Mouse (Mus musculus) heart, embryonic 14.5 days (tissue): ENCODE data around the gene Parn. TPM values are rescaled to one million over a fixed set of nuclear protein-coding genes. Genes with fewer than 3 reads are reported as not detected.
"Not testable (repeated sequence)": the region's sequence is repeated elsewhere in the genome, so short reads cannot be mapped to it uniquely, and the experiment has no call there.

ENCODE experiments used
- ATAC-seq: fragments of 200-750 bp; cut with Nextera tagmentation; 2 replicates; pipeline ENCODE4 v1.8.0; 2017; ENCODE audit warnings: low read depth, moderate TSS enrichment; ENCODE audit not compliant: insufficient number of reproducible peaks, insufficient read depth, low FRiP score
- H3K27ac ChIP-seq, 2 experiments: fragments of 200-500 bp in 1 of 2; fragments of 300-500 bp in 1 of 2; sonication (generic) in 1 of 2; replicated peaks in 1 of 2; 2 replicates each; pipeline ENCODE4 v1.5.1; 2012 to 2014; ENCODE audit warnings: low read depth in 2 of 2, low read length in 2 of 2, control low read depth in 1 of 2, mild to moderate bottlenecking in 1 of 2, mixed read lengths in 1 of 2; ENCODE audit not compliant: control insufficient read depth in 1 of 2, insufficient read depth in 1 of 2
- H3K27me3 ChIP-seq: fragments of 300-500 bp; sonication (generic); 2 replicates; pipeline ENCODE4 v1.6.1; 2014; ENCODE audit warnings: mild to moderate bottlenecking, low read length, control low read depth; ENCODE audit not compliant: control insufficient read depth, insufficient read depth
- H3K36me3 ChIP-seq: fragments of 300-500 bp; sonication (generic); 2 replicates; pipeline ENCODE4 v1.6.1; 2014; ENCODE audit warnings: mild to moderate bottlenecking, control low read depth, low read length, mixed read lengths; ENCODE audit not compliant: control insufficient read depth, insufficient read depth
- H3K4me1 ChIP-seq, 2 experiments: fragments of 200-500 bp in 1 of 2; fragments of 300-500 bp in 1 of 2; sonication (generic) in 1 of 2; 2 replicates each; pipeline ENCODE4 v1.6.1; 2012 to 2014; ENCODE audit warnings: low read length in 2 of 2, control low read depth in 1 of 2, mixed read lengths in 1 of 2; ENCODE audit not compliant: control insufficient read depth in 2 of 2, insufficient read depth in 2 of 2
- H3K4me2 ChIP-seq: fragments of 300-500 bp; sonication (generic); 2 replicates; pipeline ENCODE4 v1.6.1; 2014; ENCODE audit warnings: mild to moderate bottlenecking, low read length
- H3K4me3 ChIP-seq, 2 experiments: fragments of 200-500 bp in 1 of 2; fragments of 300-500 bp in 1 of 2; sonication (generic) in 1 of 2; 2 replicates each; pipeline ENCODE4 v1.5.1; 2012 to 2014; ENCODE audit warnings: low read length in 2 of 2, mild to moderate bottlenecking in 2 of 2, control low read depth in 1 of 2, low read depth in 1 of 2, moderate library complexity in 1 of 2; ENCODE audit not compliant: control insufficient read depth in 1 of 2, insufficient read depth in 1 of 2
- H3K9ac ChIP-seq: fragments of 300-500 bp; sonication (generic); 2 replicates; pipeline ENCODE4 v1.6.1; 2014; ENCODE audit warnings: mild to moderate bottlenecking, low read length
- H3K9me3 ChIP-seq: fragments of 300-500 bp; sonication (generic); 2 replicates; pipeline ENCODE4 v1.6.1; 2016; ENCODE audit warnings: low read length, control low read depth; ENCODE audit not compliant: control insufficient read depth
- WGBS: fragments of 180-500 bp; shearing (Covaris S2); extraction: QIAGEN DNeasy Blood & Tissue Kit; methylation state at CpG from one replicate; pipeline ENCODE4 v1.1.7; 2014; 5-methylcytosine and 5-hydroxymethylcytosine counted together
- polyA plus RNA-seq: library from polyadenylated mRNA; unstranded; fragments of >200 nt; fragmentation: Nextera tagmentation; extraction: Ambion mirVana; gene quantifications from 2 replicates; pipeline ENCODE4 v1.2.1, GENCODE M21; 2014

The Parn gene
- polyA plus RNA-seq, 1 experiment from 2014 or later: 28.2 TPM

DNA sequence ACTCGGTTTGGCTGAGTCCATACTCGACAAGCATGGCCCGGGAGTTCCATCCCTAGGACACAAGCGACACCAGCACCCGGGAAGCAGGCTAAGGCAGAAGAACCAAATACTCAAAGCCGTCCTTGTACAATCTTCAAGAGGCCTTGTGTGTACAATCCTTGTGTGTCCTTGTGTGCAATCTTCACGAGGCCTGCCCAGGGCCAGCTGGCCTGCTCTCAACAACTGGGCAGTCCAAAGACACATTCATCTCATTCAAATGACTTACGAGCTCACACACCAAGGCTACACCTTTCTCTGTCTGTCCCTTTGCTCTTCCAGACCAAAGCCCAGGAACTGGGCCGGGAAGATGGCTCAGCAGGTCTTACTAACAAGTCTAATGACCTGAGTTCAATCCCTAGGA lies 7.2 kb downstream of the Parn start:
- Histone ChIP-seq H3K9ac (no peak overlapping the region), H3K4me2 (no peak overlapping the region), H3K4me3 (no peak overlapping the region), H3K27ac (no peak overlapping the region), H3K4me1 (no peaks in the 10 kb centered on the region), H3K9me3 (no peaks in the 10 kb centered on the region), H3K27me3 (no peaks in the 10 kb centered on the region), H3K36me3 (peaks cover 73% of the 10 kb centered on the region)
- 91% methylated on average over 9 of the region's 9 CpGs for WGBS
- ATAC-seq: no peak

DNA sequence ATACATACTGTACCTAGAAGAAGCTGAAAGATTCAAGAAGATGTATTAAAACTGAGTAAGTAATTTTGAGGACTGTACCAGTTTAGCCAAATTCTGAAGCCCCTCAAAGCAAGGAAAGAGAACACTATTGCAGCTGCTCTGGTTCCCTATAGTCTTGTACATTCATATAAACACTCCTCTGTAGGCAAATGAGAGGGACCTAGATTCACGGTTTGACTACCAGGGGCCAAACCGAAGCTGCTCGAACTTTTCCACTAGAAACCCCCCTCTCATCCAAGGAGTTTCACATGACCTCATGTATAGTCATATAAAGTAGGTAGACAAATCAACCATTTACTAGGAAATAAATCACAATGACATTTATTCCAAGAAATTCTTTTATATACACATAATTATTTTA lies 9.1 kb downstream of the Parn start:
- Histone ChIP-seq H3K36me3 (peaks cover 71% of the 10 kb centered on the region), H3K27me3 (no peaks in the 10 kb centered on the region)
- WGBS: 81% methylated on average over 3 of the region's 3 CpGs

DNA sequence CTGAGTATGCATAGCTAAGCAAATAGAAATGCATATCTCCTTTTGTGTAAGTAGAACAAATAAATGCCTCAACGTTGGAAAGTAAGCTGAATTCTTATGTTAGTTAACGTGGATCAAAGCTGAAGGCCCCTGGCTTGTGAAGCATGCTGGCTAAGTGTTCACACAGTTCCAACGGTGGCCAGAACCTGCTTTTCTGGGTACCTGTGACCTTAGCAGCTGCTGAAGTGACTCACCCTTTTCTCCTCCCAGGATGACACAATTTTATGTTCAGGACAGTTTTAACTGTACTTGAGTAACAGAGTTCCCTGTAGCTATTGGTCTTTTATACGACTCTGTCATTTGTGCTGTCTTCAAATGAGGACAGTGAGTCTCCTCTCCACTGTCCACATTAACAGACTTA lies 22.0 kb downstream of the Parn start:
- H3K36me3 ChIP-seq: peaks cover 65% of the 10 kb centered on the region

More for the DNA sequence above, 9.1 kb downstream of the Parn start:
- H3K9me3 ChIP-seq: no peaks in the 10 kb centered on the region
- no peak overlapping the region for H3K4me3 ChIP-seq
- no peak overlapping the region for H3K4me2 ChIP-seq
- no peaks in the 10 kb centered on the region for H3K4me1 ChIP-seq
- ATAC-seq: no peak
- H3K27ac ChIP-seq: no peak overlapping the region
- H3K9ac ChIP-seq: no peak overlapping the region

DNA sequence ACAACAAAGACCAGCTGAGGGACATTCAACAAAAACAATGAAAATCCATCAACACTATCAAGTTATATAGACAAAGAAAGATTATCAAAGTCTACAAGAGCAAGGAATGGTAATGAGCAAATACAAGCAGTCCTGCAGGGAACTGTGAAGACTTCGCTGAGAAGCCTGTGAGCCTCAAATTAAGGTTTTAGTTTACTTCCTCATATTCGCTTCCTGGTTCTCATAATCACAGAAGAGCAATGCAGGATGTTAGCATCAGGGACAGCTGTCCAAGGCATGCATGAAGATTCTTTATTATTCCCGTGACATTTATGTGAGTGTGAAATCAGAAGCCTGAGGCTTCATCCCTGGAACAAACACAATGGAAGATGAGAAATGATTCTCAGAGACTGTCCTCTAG lies 23.5 kb downstream of the Parn start:
- H3K4me1 ChIP-seq: no peaks in the 10 kb centered on the region
- no peak for ATAC-seq
- no peak overlapping the region for H3K4me2 ChIP-seq
- no peak overlapping the region for H3K27ac ChIP-seq
- H3K4me3 ChIP-seq: no peak overlapping the region
- no peaks in the 10 kb centered on the region for H3K27me3 ChIP-seq
- no peak overlapping the region for H3K9ac ChIP-seq
- H3K36me3 ChIP-seq: peaks cover 55% of the 10 kb centered on the region
- no peaks in the 10 kb centered on the region for H3K9me3 ChIP-seq
- WGBS: 89% methylated on average over 3 of the region's 3 CpGs

More for the DNA sequence above, 22.0 kb downstream of the Parn start:
- Histone ChIP-seq H3K4me1 (no peaks in the 10 kb centered on the region), H3K27ac (no peak overlapping the region), H3K27me3 (no peaks in the 10 kb centered on the region), H3K4me2 (no peak overlapping the region), H3K9me3 (no peaks in the 10 kb centered on the region), H3K9ac (no peak overlapping the region), H3K4me3 (no peak overlapping the region)
- 85% methylated on average over 4 of the region's 4 CpGs for WGBS
- no peak for ATAC-seq

DNA sequence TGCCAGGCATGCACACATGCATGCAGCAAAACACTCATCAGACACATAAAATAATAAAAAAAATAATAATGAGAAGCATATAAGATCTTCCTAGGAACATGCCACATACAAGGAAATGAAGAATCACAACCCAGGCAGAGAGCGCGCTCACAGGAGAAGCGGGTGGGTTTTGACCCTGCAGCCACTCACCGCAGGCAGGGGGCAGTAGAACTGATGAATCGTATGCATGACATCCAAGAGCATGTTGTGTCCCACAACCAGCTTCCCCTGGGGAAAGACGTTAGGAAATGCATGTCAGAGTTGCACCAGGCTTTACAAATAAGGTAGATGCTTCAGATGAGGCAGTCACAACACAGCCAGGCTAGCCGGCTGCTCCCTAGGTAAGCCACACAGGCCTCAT lies 27.9 kb downstream of the Parn start:
- H3K27ac ChIP-seq: no peak overlapping the region
- H3K9me3 ChIP-seq: no peaks in the 10 kb centered on the region
- H3K4me2 ChIP-seq: no peak overlapping the region
- H3K9ac ChIP-seq: no peak overlapping the region
- 76% methylated on average over 7 of the region's 7 CpGs for WGBS
- peaks cover 43% of the 10 kb centered on the region for H3K36me3 ChIP-seq
- no peak for ATAC-seq
- no peak overlapping the region for H3K4me3 ChIP-seq
- H3K27me3 ChIP-seq: no peaks in the 10 kb centered on the region
- no peaks in the 10 kb centered on the region for H3K4me1 ChIP-seq

DNA sequence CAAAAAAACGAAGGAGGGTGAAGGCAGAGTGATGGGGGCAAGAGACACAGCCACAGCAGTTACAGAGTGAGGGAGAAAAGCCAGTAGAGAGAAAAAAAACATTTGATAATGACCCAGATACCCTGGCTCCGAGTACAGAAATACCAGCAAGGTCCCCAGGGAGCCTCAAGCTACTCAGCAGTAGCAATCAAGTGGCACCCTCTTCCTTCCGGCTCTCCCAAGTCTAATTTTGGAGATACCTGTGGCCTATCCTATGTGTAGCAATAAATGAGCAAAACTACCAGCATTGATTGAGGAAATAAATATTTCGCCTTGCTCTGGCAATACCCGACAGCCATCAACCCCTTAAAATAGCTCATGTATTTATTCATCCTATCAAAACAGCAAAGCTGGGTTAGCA lies 28.5 kb downstream of the Parn start:
- no peak overlapping the region for H3K4me2 ChIP-seq
- no peak overlapping the region for H3K4me3 ChIP-seq
- H3K9ac ChIP-seq: no peak overlapping the region
- H3K9me3 ChIP-seq: no peaks in the 10 kb centered on the region
- 80% methylated on average over 5 of the region's 5 CpGs for WGBS
- H3K36me3 ChIP-seq: peaks cover 44% of the 10 kb centered on the region
- H3K4me1 ChIP-seq: no peaks in the 10 kb centered on the region
- H3K27ac ChIP-seq: no peak overlapping the region
- no peaks in the 10 kb centered on the region for H3K27me3 ChIP-seq
- no peak for ATAC-seq

DNA sequence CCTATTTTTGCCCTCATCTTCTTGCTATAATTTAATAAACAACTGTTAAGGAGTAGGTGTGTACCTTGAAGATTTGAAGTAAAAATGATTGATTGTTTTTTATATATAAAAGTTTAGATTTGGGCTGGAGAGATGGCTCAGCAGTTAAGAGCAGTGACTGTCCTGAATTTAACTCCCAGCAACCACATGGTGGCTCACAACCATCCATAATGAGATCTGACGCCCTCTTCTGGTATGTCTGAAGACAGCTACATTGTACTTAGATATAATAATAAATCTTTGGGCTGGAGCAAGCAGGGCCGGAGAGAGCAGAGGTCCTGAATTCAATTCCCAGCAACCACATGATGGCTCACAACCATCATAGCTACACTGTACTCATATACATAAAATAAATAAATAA lies 29.8 kb downstream of the Parn start:
- not testable (repeated sequence) for H3K9ac ChIP-seq, H3K9me3 ChIP-seq, H3K27ac ChIP-seq, ATAC-seq, H3K4me3 ChIP-seq, H3K4me1 ChIP-seq, H3K4me2 ChIP-seq, H3K27me3 ChIP-seq
- H3K36me3 ChIP-seq: peaks cover 46% of the 10 kb centered on the region
- WGBS: 55% methylated on average over 2 of the region's 2 CpGs

DNA sequence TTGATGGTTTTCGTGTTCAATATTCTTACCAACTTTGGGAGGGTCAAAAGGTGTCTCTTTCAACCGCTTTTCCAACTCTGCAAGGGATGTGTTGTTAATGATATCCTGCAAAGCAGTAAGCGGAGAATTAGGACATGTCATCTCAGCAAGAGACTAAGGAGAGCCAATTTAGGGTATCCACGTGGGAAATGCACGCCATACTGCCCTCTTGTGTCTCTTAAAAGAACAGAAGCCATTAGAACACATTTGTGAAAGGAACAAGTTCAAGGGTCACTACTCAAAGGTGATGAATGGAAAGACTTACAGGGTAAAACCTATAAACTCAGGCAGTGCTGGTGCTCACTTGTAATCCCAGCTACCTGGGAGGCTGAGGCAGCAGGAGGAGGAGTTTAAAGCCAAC lies 39.6 kb downstream of the Parn start:
- no peak overlapping the region for H3K27ac ChIP-seq
- H3K9ac ChIP-seq: no peak overlapping the region
- ATAC-seq: no peak
- 55% methylated on average over 5 of the region's 5 CpGs for WGBS
- no peak overlapping the region for H3K4me2 ChIP-seq
- no peak overlapping the region for H3K4me3 ChIP-seq
- H3K27me3 ChIP-seq: no peaks in the 10 kb centered on the region
- H3K4me1 ChIP-seq: no peaks in the 10 kb centered on the region
- no peaks in the 10 kb centered on the region for H3K9me3 ChIP-seq
- H3K36me3 ChIP-seq: peaks cover 86% of the 10 kb centered on the region
